Mouse (Mus musculus) limb, embryonic 13.5 days (tissue): ENCODE measurements at regions not wholly inside any gene's neighbourhood (a gene's known extent, or its start where the extent isn't known, plus 50 kb on each side); places are given as distances from the start of the nearest gene placed in this dataset.
"Not testable (repeated sequence)": the region's sequence is repeated elsewhere in the genome, so short reads cannot be mapped to it uniquely, and the experiment has no call there.

Source experiments
- ATAC-seq: fragments of 200-750 bp; cut with Nextera tagmentation; 2 replicates; pipeline ENCODE4 v1.8.0; 2017; ENCODE audit warnings: low read depth, moderate number of reproducible peaks, moderate TSS enrichment; ENCODE audit not compliant: low FRiP score
- H3K27ac ChIP-seq: fragments of 300-500 bp; sonication (generic); 2 replicates; pipeline ENCODE4 v1.5.1; 2015; ENCODE audit warnings: inconsistent platforms, mild to moderate bottlenecking, moderate library complexity
- H3K27me3 ChIP-seq: fragments of 300-500 bp; sonication (generic); 2 replicates; pipeline ENCODE4 v1.6.1; 2015; ENCODE audit warnings: mild to moderate bottlenecking, inconsistent platforms
- H3K36me3 ChIP-seq: fragments of 300-500 bp; sonication (generic); 2 replicates; pipeline ENCODE4 v1.6.1; 2015; ENCODE audit warnings: inconsistent platforms, mild to moderate bottlenecking, moderate library complexity
- H3K4me1 ChIP-seq: fragments of 300-500 bp; sonication (generic); 2 replicates; pipeline ENCODE4 v1.6.1; 2015; ENCODE audit warnings: inconsistent platforms
- H3K4me2 ChIP-seq: fragments of 300-500 bp; sonication (generic); replicated peaks from 2 replicates; pipeline ENCODE4 v1.6.1; 2015; ENCODE audit warnings: inconsistent platforms, mild to moderate bottlenecking, moderate library complexity
- H3K4me3 ChIP-seq: fragments of 300-500 bp; sonication (generic); 2 replicates; pipeline ENCODE4 v1.5.1; 2015; ENCODE audit warnings: moderate library complexity, mild to moderate bottlenecking, inconsistent platforms
- H3K9ac ChIP-seq: fragments of 300-500 bp; sonication (generic); 2 replicates; pipeline ENCODE4 v1.6.1; 2015; ENCODE audit warnings: mild to moderate bottlenecking, inconsistent platforms
- H3K9me3 ChIP-seq: fragments of 300-500 bp; sonication (generic); 2 replicates; pipeline ENCODE4 v1.6.1; 2016; ENCODE audit warnings: inconsistent platforms
- WGBS: fragments of 180-500 bp; shearing (Covaris S2); methylation state at CpG from one replicate; pipeline ENCODE4 v1.1.7; 2015; 5-methylcytosine and 5-hydroxymethylcytosine counted together

DNA sequence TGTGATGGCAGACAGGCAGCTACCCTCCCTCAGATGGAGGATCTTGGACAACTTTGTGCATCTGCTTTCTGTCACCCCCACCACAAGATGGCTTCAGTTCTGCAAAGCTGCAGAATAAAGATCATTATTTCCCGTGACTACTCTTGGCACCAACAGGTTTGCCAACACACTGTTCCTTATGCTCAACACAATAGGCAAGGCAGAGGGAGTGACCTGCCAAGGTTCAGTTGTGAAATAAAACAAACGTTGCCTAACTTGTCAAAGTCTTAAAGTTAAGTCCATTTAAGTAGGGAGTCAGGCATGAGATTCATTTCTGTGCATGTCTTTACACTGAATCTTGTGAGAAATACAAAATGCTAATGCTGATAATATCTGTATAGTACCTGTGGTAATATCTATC is 193.4 kb downstream of the Lyplal1 start:
- Histone ChIP-seq H3K9me3 (peaks cover 7% of the 10 kb centered on the region; the same call in 1 of the 2 replicates), H3K4me3 (no peak overlapping the region), H3K4me2 (no peak overlapping the region), H3K27ac (no peak overlapping the region), H3K9ac (no peak overlapping the region), H3K4me1 (peaks cover 6% of the 10 kb centered on the region; the same call in 1 of the 2 replicates), H3K27me3 (no peaks in the 10 kb centered on the region; the same call in 1 of the 2 replicates), H3K36me3 (no peaks in the 10 kb centered on the region)
- WGBS = 84% methylated on average over 2 of the region's 2 CpGs
- no peak for ATAC-seq

DNA sequence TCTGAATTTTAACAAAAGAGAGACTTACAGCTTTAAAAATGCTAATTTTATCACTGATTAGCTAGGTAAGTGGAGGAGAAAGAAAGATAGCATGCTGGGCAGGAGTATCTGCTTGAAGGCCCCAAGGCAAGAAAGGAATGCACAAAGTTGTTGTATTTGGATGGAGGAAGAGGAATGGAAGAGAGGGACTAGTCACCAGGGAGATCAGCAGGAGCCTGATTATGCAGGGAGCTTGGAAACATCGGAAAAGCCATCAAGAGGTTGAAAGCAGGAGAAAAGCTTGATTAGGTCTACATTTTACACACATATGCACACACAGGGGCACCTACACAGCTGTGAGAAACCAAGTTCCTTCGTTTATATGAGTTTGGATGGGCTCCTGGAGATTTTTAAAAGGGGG is 188.1 kb downstream of the Lyplal1 start:
- Histone ChIP-seq H3K27ac (no peak overlapping the region), H3K9ac (no peak overlapping the region), H3K9me3 (peaks cover 7% of the 10 kb centered on the region; the same call in 1 of the 2 replicates), H3K27me3 (peaks cover 10% of the 10 kb centered on the region; the same call in 1 of the 2 replicates), H3K4me1 (peaks cover 10% of the 10 kb centered on the region; the same call in 1 of the 2 replicates), H3K36me3 (no peaks in the 10 kb centered on the region), H3K4me3 (no peak overlapping the region), H3K4me2 (no peak overlapping the region)
- no peak for ATAC-seq
- 27% methylated on average over 2 of the region's 2 CpGs for WGBS

DNA sequence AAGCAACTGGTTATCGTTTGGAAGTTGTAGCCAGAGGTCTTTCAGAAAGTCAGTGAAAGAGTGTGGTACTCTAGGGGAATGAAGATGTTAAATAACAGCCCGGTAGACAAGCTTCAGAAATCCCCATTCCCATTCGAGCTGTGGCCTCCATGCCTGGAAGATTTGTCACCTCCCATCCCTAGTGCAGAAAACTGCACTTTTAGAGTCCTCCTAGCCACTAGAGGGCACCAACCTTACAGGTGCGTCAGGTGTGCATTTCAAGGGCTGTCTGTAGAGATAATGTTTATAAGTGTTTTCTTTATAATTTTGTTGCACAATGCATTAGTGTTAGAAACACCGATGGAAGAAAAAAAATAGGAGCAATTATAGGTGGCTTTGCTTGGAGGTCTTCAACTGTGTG is 187.3 kb downstream of the Lyplal1 start:
- H3K27ac ChIP-seq = no peak overlapping the region
- peaks cover 7% of the 10 kb centered on the region; the same call in 1 of the 2 replicates for H3K9me3 ChIP-seq
- WGBS = 92% methylated on average over 5 of the region's 5 CpGs
- no peak overlapping the region for H3K4me2 ChIP-seq
- peaks cover 10% of the 10 kb centered on the region; the same call in 1 of the 2 replicates for H3K4me1 ChIP-seq
- peaks cover 10% of the 10 kb centered on the region; the same call in 1 of the 2 replicates for H3K27me3 ChIP-seq
- ATAC-seq = no peak
- no peaks in the 10 kb centered on the region for H3K36me3 ChIP-seq
- H3K4me3 ChIP-seq = no peak overlapping the region
- H3K9ac ChIP-seq = no peak overlapping the region

DNA sequence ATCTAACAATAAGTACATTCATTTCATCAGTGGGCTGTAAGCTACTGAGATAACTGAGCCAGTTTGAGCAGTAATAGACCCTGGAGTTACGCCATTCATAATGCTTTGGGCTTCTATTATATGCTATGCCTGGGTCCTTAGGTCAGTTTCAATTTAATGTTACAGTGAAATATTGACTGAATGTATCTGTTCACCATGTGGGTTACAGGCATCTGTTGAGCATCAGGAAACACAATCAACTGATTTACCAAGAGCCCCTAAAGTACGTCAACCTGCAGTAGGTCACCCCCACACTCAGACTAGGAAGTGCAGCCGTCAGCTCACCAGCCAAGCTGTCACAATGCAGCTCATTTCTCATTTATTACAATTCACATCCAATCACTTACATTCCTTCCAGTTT is 183.5 kb downstream of the Lyplal1 start:
- 65% methylated on average over 3 of the region's 3 CpGs for WGBS
- Histone ChIP-seq H3K9me3 (no peaks in the 10 kb centered on the region), H3K9ac (no peak overlapping the region), H3K4me3 (no peak overlapping the region), H3K27ac (no peak overlapping the region), H3K4me2 (no peak overlapping the region), H3K4me1 (0 out of 2 replicates have a peak, but pooled peaks cover 7% of the 10 kb centered on the region), H3K27me3 (peaks cover 10% of the 10 kb centered on the region; the same call in 1 of the 2 replicates), H3K36me3 (no peaks in the 10 kb centered on the region)
- ATAC-seq = no peak

DNA sequence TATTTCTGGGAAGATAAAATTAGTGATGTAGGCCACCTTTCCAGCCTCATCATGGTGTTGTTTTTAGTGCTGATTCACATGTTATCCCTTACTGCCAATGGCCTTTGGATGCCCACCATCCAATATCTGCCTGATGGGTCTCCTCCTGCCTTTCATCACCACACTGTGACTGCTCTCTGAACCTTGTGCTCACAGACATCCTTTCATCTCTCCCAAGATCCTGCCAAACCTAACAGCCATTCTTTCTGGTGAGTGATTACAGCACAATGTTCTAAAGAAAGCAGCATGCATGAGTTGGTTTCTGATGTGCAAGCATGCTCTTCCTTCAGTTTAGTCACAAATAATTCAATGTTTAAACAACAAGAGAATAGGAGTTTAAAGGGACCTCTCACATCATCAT is 180.1 kb downstream of the Lyplal1 start:
- no peaks in the 10 kb centered on the region for H3K36me3 ChIP-seq
- H3K27me3 ChIP-seq = peaks cover 4% of the 10 kb centered on the region; the same call in 1 of the 2 replicates
- H3K9me3 ChIP-seq = no peaks in the 10 kb centered on the region
- no peak overlapping the region for H3K9ac ChIP-seq
- no peak overlapping the region for H3K4me2 ChIP-seq
- no peak overlapping the region for H3K4me3 ChIP-seq
- H3K27ac ChIP-seq = no peak overlapping the region
- ATAC-seq = no peak
- H3K4me1 ChIP-seq = peaks cover 13% of the 10 kb centered on the region

GRCm38 (mm10) chr1:185939914-185940313 is 177.2 kb downstream of the Lyplal1 start:
- peaks cover 6% of the 10 kb centered on the region; the same call in 1 of the 2 replicates for H3K27me3 ChIP-seq
- 66% methylated on average over 3 of the region's 3 CpGs for WGBS
- H3K4me1 ChIP-seq = peaks cover 13% of the 10 kb centered on the region
- H3K9me3 ChIP-seq = no peaks in the 10 kb centered on the region
- H3K4me2 ChIP-seq = no peak overlapping the region
- H3K27ac ChIP-seq = no peak overlapping the region
- no peaks in the 10 kb centered on the region for H3K36me3 ChIP-seq
- no peak overlapping the region for H3K4me3 ChIP-seq
- no peak overlapping the region for H3K9ac ChIP-seq
- ATAC-seq = no peak

- no peak overlapping the region for H3K4me2 ChIP-seq
- H3K27ac ChIP-seq = no peak overlapping the region
- ATAC-seq = no peak; the same call in 1 of the 2 replicates
- H3K4me1 ChIP-seq = peaks cover 13% of the 10 kb centered on the region
- peaks cover 6% of the 10 kb centered on the region; the same call in 1 of the 2 replicates for H3K27me3 ChIP-seq
- no peaks in the 10 kb centered on the region for H3K9me3 ChIP-seq
- H3K4me3 ChIP-seq = no peak overlapping the region
- no peak overlapping the region for H3K9ac ChIP-seq
- 17% methylated on average over 1 of the region's 1 CpGs for WGBS
- no peaks in the 10 kb centered on the region for H3K36me3 ChIP-seq
These were observed 176.6 kb downstream of the Lyplal1 start for GRCm38 (mm10) chr1:185940511-185940910.

GRCm38 (mm10) chr1:185951163-185951562 is 165.9 kb downstream of the Lyplal1 start:
- Histone ChIP-seq H3K27me3 (no peaks in the 10 kb centered on the region), H3K36me3 (no peaks in the 10 kb centered on the region), H3K4me3 (no peak overlapping the region), H3K4me1 (no peaks in the 10 kb centered on the region), H3K27ac (no peak overlapping the region), H3K4me2 (no peak overlapping the region), H3K9me3 (no peaks in the 10 kb centered on the region), H3K9ac (no peak overlapping the region)
- WGBS = 84% methylated on average over 1 of the region's 1 CpGs
- ATAC-seq = no peak

GRCm38 (mm10) chr1:185955821-185956220 is 161.3 kb downstream of the Lyplal1 start:
- H3K9me3 ChIP-seq, H3K27me3 ChIP-seq, H3K4me3 ChIP-seq, H3K36me3 ChIP-seq, ATAC-seq, H3K9ac ChIP-seq, H3K4me2 ChIP-seq, H3K27ac ChIP-seq: not testable (repeated sequence)
- peaks cover 14% of the 10 kb centered on the region for H3K4me1 ChIP-seq
- WGBS = 60% methylated on average over 1 of the region's 1 CpGs

DNA sequence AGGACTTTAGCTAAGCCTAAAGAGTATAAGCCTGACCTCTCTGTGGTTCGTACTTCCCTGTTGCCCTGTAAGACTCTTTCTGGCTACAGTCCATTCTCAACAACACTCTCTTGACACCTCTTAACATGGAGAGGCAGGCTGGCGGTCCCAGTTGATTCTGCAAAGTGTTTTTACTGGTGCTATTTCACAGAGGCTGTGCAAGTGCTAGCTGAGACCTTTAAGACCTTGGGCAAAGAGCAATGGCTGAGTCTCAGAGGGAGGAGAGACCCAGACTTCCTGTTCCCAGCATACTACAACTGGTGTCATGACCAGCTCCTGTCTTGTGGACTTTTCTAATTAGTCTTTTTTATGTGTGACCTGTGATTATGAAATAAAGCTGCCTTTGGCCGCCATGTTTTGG is 159.6 kb downstream of the Lyplal1 start:
- 55% methylated on average over 3 of the region's 3 CpGs for WGBS
- H3K9me3 ChIP-seq = no peaks in the 10 kb centered on the region
- ATAC-seq = no peak
- H3K27ac ChIP-seq = peak overlapping the region; percentile 15; the same call in 1 of the 2 replicates
- H3K4me2 ChIP-seq = no peak overlapping the region
- H3K27me3 ChIP-seq = peaks cover 7% of the 10 kb centered on the region; the same call in 1 of the 2 replicates
- H3K4me3 ChIP-seq = no peak overlapping the region
- H3K4me1 ChIP-seq = peaks cover 15% of the 10 kb centered on the region
- H3K36me3 ChIP-seq = no peaks in the 10 kb centered on the region
- no peak overlapping the region for H3K9ac ChIP-seq

GRCm38 (mm10) chr1:185958276-185958675 is 158.8 kb downstream of the Lyplal1 start:
- Histone ChIP-seq H3K9me3 (no peaks in the 10 kb centered on the region), H3K4me3 (no peak overlapping the region), H3K27me3 (peaks cover 7% of the 10 kb centered on the region; the same call in 1 of the 2 replicates), H3K27ac (no peak overlapping the region; the same call in 1 of the 2 replicates), H3K4me1 (peaks cover 23% of the 10 kb centered on the region), H3K9ac (no peak overlapping the region), H3K4me2 (0 out of 2 replicates have a peak overlapping the region, but pooled peaks have one; percentile 14), H3K36me3 (no peaks in the 10 kb centered on the region)
- ATAC-seq = no peak
- 43% methylated on average over 10 of the region's 10 CpGs for WGBS

DNA sequence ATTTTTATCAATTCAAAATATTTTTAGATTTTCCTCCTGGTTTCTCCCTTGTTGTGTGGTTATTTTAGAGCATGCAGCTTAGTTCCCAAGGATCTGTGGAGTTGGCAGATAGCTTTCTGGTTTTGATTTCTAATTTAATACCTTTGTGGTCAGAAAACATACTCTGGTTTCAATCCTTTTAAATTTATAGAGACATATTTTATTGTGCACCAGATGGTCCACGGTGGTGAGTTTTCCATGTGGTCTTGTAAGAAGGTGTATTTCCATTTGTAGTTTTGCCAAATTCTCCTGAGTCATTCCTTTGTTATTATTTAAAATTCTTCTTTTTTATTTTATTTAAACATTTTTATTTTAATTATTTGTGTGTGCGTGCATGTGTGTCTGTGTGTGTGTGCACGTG is 154.5 kb downstream of the Lyplal1 start:
- peaks cover 7% of the 10 kb centered on the region; the same call in 1 of the 2 replicates for H3K27me3 ChIP-seq
- 36% methylated on average over 3 of the region's 3 CpGs for WGBS
- no peak overlapping the region for H3K9ac ChIP-seq
- H3K4me2 ChIP-seq = no peak overlapping the region
- no peak overlapping the region for H3K4me3 ChIP-seq
- ATAC-seq = peak; percentile 59; the same call in 1 of the 2 replicates
- H3K4me1 ChIP-seq = peaks cover 34% of the 10 kb centered on the region
- H3K27ac ChIP-seq = no peak overlapping the region
- no peaks in the 10 kb centered on the region for H3K36me3 ChIP-seq
- no peaks in the 10 kb centered on the region for H3K9me3 ChIP-seq

DNA sequence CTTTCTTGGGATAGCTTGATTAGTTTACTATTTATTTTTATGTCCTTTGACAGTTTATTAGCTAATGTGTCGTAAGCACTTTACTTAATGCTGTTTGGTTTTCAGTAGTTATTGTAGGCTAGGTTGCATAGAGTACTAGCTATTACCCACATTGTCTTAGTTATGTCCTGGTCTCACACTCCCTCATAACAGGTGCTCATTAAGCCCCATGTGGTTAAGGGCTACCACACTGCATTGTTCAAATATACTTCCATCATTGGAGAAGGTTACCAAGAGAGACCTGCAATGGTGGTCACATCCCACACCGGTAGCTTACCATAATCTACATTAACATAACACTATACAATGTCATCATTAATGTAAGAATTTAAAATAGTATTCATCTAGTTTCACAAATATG is 153.3 kb downstream of the Lyplal1 start:
- Histone ChIP-seq H3K9ac (no peak overlapping the region), H3K4me1 (peaks cover 27% of the 10 kb centered on the region), H3K9me3 (no peaks in the 10 kb centered on the region), H3K36me3 (no peaks in the 10 kb centered on the region), H3K27me3 (peaks cover 7% of the 10 kb centered on the region; the same call in 1 of the 2 replicates), H3K27ac (no peak overlapping the region), H3K4me2 (no peak overlapping the region), H3K4me3 (no peak overlapping the region)
- 92% methylated on average over 2 of the region's 2 CpGs for WGBS
- ATAC-seq = no peak
